Mouse (Mus musculus) c-Kit-positive CD71-negative TER-119-negative erythroid progenitor cells, embryonic 14.5 days (primary cell): Measurements from ENCODE around the gene Capn8.

Experiments used
- DNase-seq: peaks from one replicate; pipeline ENCODE4 v3.0.0-alpha.2; 2013; ENCODE audit warnings: low read depth

Capn8 gene

DNA sequence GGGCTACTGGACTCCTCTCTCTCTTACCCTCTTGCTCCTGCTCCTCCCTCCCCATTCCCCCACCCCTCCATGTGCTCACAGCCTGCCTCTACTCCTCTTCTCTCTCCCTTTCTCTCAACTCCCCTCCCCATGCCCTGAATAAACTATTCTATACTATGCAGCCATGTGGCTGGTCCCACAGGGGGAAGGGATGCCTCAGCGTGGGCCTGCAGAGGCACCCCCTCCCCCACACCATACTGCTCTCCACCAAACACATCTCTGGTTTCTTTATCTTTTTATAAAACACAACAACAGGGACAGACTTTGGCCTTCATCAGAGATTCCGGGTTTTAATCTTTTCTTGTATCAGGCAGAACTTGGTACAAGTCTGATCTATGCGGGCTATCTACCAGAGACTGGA, 114.4 kb downstream of the Capn8 start:
- DNase-seq: no peak

DNA sequence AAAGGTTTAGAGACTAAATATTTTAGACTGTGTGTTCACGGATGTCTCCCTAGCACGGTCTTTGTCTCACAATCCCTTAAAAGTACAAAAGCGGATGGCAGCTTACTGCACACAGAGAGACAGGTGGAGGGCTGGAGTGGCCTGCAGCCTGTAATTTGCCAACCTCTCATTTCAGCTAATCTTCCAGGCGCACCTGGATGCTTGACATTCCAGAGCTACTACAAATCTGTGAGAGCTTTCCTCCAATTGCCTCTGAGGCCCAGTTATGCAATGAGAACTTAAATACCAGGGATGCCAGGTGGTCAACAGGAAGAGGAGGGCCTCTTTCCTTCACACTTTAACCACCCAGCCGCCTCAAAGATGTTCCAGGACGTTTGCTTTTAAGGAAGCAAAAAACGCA, 114.8 kb downstream of the Capn8 start:
- no peak for DNase-seq
